In genomic region chr10:7727011-7727410, GRCm38 (mm10) we compare ENCODE assay signal across 8 mouse cellular contexts. TPM values are rescaled to one million over a fixed set of nuclear protein-coding genes. Genes with fewer than 3 reads are reported as not detected.
A peak's percentile ranks its signal among the peaks of the same experiment; 100 is the strongest.
DNase-seq lines count a peak whose midpoint lies in the region; ATAC-seq and TF ChIP-seq lines count a peak whose summit lies in the region.

No protein-coding gene starts in this region.

- H3K4me3 ChIP-seq in E14TG2a.4 (replicated peaks; ENCODE audit: low read length): peak overlapping the region; percentile 96
- no peak overlapping the region for H3K4me3 ChIP-seq in forebrain, postnatal 0 days (ENCODE audit: low read depth, low read length)
- peak overlapping the region; percentile 92 for H3K4me3 ChIP-seq in liver, embryonic 16.5 days (ENCODE audit: low read depth, low read length)

- ATAC-seq in CD4-positive, CD25-positive, alpha-beta regulatory T cell, adult 4 months: no peak
- ATAC-seq in forebrain, postnatal 0 days: no peak
- no peak for ATAC-seq in liver, embryonic 16.5 days (ENCODE audit: low read depth)

- DNase-seq in CD4-positive, CD25-positive, alpha-beta regulatory T cell, adult 2 months (ENCODE audit: low read depth, low spot score): peak; percentile 29
- DNase-seq in forebrain, postnatal 0 days: no peak
- DNase-seq in adrenal gland, postnatal 14 days: no peak
- no peak for DNase-seq in adrenal gland, adult 8-10 months
- DNase-seq in left cerebral cortex, adult 8-10 months (ENCODE audit: low spot score in 2 of 2): no peak

- no peak for TF ChIP-seq CTCF in E14TG2a.4 (conservative IDR thresholded peaks at IDR 0.05; ENCODE audit: low read length)
- no peak for TF ChIP-seq CTCF in forebrain, postnatal 0 days (IDR thresholded peaks at IDR 0.05; ENCODE audit: low read depth)

- 24% methylated on average over 3 of the region's 3 CpGs for WGBS in forebrain, postnatal 0 days
- WGBS in liver, embryonic 16.5 days (ENCODE audit: insufficient replicate concordance): 9% methylated on average over 3 of the region's 3 CpGs

- peaks cover 46% of the 10 kb centered on the region for H3K4me1 ChIP-seq in E14TG2a.4 (replicated peaks; ENCODE audit: low read depth, low read length)
- no peaks in the 10 kb centered on the region for H3K4me1 ChIP-seq in forebrain, postnatal 0 days (ENCODE audit: insufficient read depth)
- H3K4me1 ChIP-seq in liver, embryonic 16.5 days (ENCODE audit: control insufficient read depth, low read depth, low read length): peaks cover 11% of the 10 kb centered on the region

- peaks cover 11% of the 10 kb centered on the region; the same call in 1 of the 2 replicates for H3K36me3 ChIP-seq in E14TG2a.4 (ENCODE audit: insufficient read depth, low read length)
- no peaks in the 10 kb centered on the region for H3K36me3 ChIP-seq in forebrain, postnatal 0 days (ENCODE audit: insufficient read depth)
- H3K36me3 ChIP-seq in liver, embryonic 16.5 days (ENCODE audit: control insufficient read depth, insufficient read depth): no peaks in the 10 kb centered on the region

- H3K9ac ChIP-seq in forebrain, postnatal 0 days: no peak overlapping the region
- H3K9ac ChIP-seq in liver, embryonic 16.5 days (ENCODE audit: low read depth, low read length): peak overlapping the region; percentile 58

- no peak overlapping the region for H3K27ac ChIP-seq in forebrain, postnatal 0 days (ENCODE audit: low read depth, low read length)
- H3K27ac ChIP-seq in liver, embryonic 16.5 days (ENCODE audit: low read length): no peak overlapping the region

- no peaks in the 10 kb centered on the region for H3K9me3 ChIP-seq in E14TG2a.4 (ENCODE audit: low read length)
- no peaks in the 10 kb centered on the region for H3K9me3 ChIP-seq in forebrain, postnatal 0 days (ENCODE audit: low read length)
- H3K9me3 ChIP-seq in liver, embryonic 16.5 days (replicated peaks; ENCODE audit: control insufficient read depth, low read length): no peaks in the 10 kb centered on the region

- peak overlapping the region; percentile 90 for H3K4me2 ChIP-seq in forebrain, postnatal 0 days (ENCODE audit: low read depth)
- peak overlapping the region; percentile 78 for H3K4me2 ChIP-seq in liver, embryonic 16.5 days (ENCODE audit: low read depth, low read length)

- H3K27me3 ChIP-seq in E14TG2a.4 (ENCODE audit: insufficient read depth, low read length): no peaks in the 10 kb centered on the region
- no peaks in the 10 kb centered on the region for H3K27me3 ChIP-seq in forebrain, postnatal 0 days (ENCODE audit: insufficient read depth, low read length)
- H3K27me3 ChIP-seq in liver, embryonic 16.5 days (ENCODE audit: control insufficient read depth, insufficient read depth, low read depth, low read length): no peaks in the 10 kb centered on the region

RNA-seq across cellular contexts. Expression of gene Katna1, which starts 1.2 kb away (rescaled TPM):
- polyA plus RNA-seq in CD4-positive, CD25-positive, alpha-beta regulatory T cell, adult 4 months (2017; shearing (Covaris generic)): 10 to 100 TPM; 79.6 to 87.1 TPM
- 17.8 and 18.7 TPM in 2 replicates for total RNA-seq in forebrain, postnatal 0 days (2014; rRNA removed)
- 18.8 and 20.3 TPM in 2 replicates for polyA plus RNA-seq in forebrain, postnatal 0 days (2015; fragmentation: Nextera tagmentation; extraction: Ambion mirVana)
- 27.0 and 29.2 TPM in 2 replicates for polyA plus RNA-seq in liver, embryonic 16.5 days (2015; fragmentation: Nextera tagmentation; extraction: Ambion mirVana)
- 33.8 and 35.4 TPM in 2 replicates for total RNA-seq in adrenal gland, postnatal 14 days (2021)
- total RNA-seq in adrenal gland, adult 8-10 months (2022): 10 to 100 TPM; 32.4 to 35.4 (median 32.6) TPM
- 10 to 100 TPM; 13.7 to 15.5 (median 14.5) TPM for total RNA-seq in left cerebral cortex, adult 8-10 months (2022)

RNA-seq across cellular contexts. Expression of gene Lats1, which starts 46.0 kb away (rescaled TPM):
- polyA plus RNA-seq in CD4-positive, CD25-positive, alpha-beta regulatory T cell, adult 4 months (2017; shearing (Covaris generic)): 1 to 10 TPM; 5.8 to 7.2 TPM
- total RNA-seq in forebrain, postnatal 0 days (2014; rRNA removed): 38.3 and 54.6 TPM in 2 replicates
- polyA plus RNA-seq in forebrain, postnatal 0 days (2015; fragmentation: Nextera tagmentation; extraction: Ambion mirVana): 5.0 and 7.4 TPM in 2 replicates
- polyA plus RNA-seq in liver, embryonic 16.5 days (2015; fragmentation: Nextera tagmentation; extraction: Ambion mirVana): 2.4 and 2.5 TPM in 2 replicates
- total RNA-seq in adrenal gland, postnatal 14 days (2021): 51.5 and 51.8 TPM in 2 replicates
- total RNA-seq in adrenal gland, adult 8-10 months (2022): 10 to 100 TPM; 47.9 to 54.8 (median 53.3) TPM
- total RNA-seq in left cerebral cortex, adult 8-10 months (2022): 10 to 100 TPM; 28.9 to 33.0 (median 31.6) TPM

RNA-seq across cellular contexts. Expression of gene Pcmt1, which starts 46.1 kb away (rescaled TPM):
- polyA plus RNA-seq in CD4-positive, CD25-positive, alpha-beta regulatory T cell, adult 4 months (2017; shearing (Covaris generic)): 100 to 1,000 TPM; 109 to 118 TPM
- 90.0 and 92.3 TPM in 2 replicates for total RNA-seq in forebrain, postnatal 0 days (2014; rRNA removed)
- polyA plus RNA-seq in forebrain, postnatal 0 days (2015; fragmentation: Nextera tagmentation; extraction: Ambion mirVana): 165 and 178 TPM in 2 replicates
- polyA plus RNA-seq in liver, embryonic 16.5 days (2015; fragmentation: Nextera tagmentation; extraction: Ambion mirVana): 83.3 and 94.3 TPM in 2 replicates
- total RNA-seq in adrenal gland, postnatal 14 days (2021): 71.3 and 73.5 TPM in 2 replicates
- total RNA-seq in adrenal gland, adult 8-10 months (2022): 10 to 100 TPM; 76.6 to 89.1 (median 83.4) TPM
- total RNA-seq in left cerebral cortex, adult 8-10 months (2022): 100 to 1,000 TPM; 193 to 200 (median 195) TPM

RNA-seq across cellular contexts. Expression of gene Nup43, which starts 59.7 kb away (rescaled TPM):
- 10 to 100 TPM; 28.1 to 31.3 TPM for polyA plus RNA-seq in CD4-positive, CD25-positive, alpha-beta regulatory T cell, adult 4 months (2017; shearing (Covaris generic))
- total RNA-seq in forebrain, postnatal 0 days (2014; rRNA removed): 10.5 and 15.2 TPM in 2 replicates
- 19.1 and 21.7 TPM in 2 replicates for polyA plus RNA-seq in forebrain, postnatal 0 days (2015; fragmentation: Nextera tagmentation; extraction: Ambion mirVana)
- polyA plus RNA-seq in liver, embryonic 16.5 days (2015; fragmentation: Nextera tagmentation; extraction: Ambion mirVana): 17.4 and 20.8 TPM in 2 replicates
- total RNA-seq in adrenal gland, postnatal 14 days (2021): 10.7 and 12.3 TPM in 2 replicates
- total RNA-seq in adrenal gland, adult 8-10 months (2022): 10 to 100 TPM; 10.8 to 12.1 (median 11.6) TPM
- total RNA-seq in left cerebral cortex, adult 8-10 months (2022): 1 to 10 TPM; 6.3 to 7.3 (median 6.9) TPM
